Mouse (Mus musculus) limb, embryonic 12.5 days (tissue): ENCODE measurements at regions not wholly inside any gene's neighbourhood (a gene's known extent, or its start where the extent isn't known, plus 50 kb on each side); places are given as distances from the start of the nearest gene placed in this dataset.

ENCODE experiments used
- ATAC-seq: fragments of 200-750 bp; cut with Nextera tagmentation; 2 replicates; pipeline ENCODE4 v1.8.0; 2017; ENCODE audit warnings: low read depth, moderate TSS enrichment; ENCODE audit not compliant: insufficient number of reproducible peaks, insufficient read depth, low FRiP score, low TSS enrichment
- H3K27ac ChIP-seq: fragments of 300-500 bp; sonication (generic); 2 replicates; pipeline ENCODE4 v1.5.1; 2016; ENCODE audit warnings: mild to moderate bottlenecking, moderate library complexity
- H3K27me3 ChIP-seq: fragments of 300-500 bp; sonication (generic); 2 replicates; pipeline ENCODE4 v1.6.1; 2016; ENCODE audit warnings: mild to moderate bottlenecking, moderate library complexity
- H3K36me3 ChIP-seq: fragments of 300-500 bp; sonication (generic); 2 replicates; pipeline ENCODE4 v1.6.1; 2016; ENCODE audit warnings: mild to moderate bottlenecking, moderate library complexity
- H3K4me1 ChIP-seq: fragments of 300-500 bp; sonication (generic); replicated peaks from 2 replicates; pipeline ENCODE4 v1.6.1; 2016
- H3K4me2 ChIP-seq: fragments of 300-500 bp; sonication (generic); 2 replicates; pipeline ENCODE4 v1.6.1; 2016; ENCODE audit warnings: mild to moderate bottlenecking, moderate library complexity
- H3K4me3 ChIP-seq: fragments of 300-500 bp; sonication (generic); replicated peaks from 2 replicates; pipeline ENCODE4 v1.5.1; 2016; ENCODE audit warnings: mild to moderate bottlenecking
- H3K9ac ChIP-seq: fragments of 300-500 bp; sonication (generic); replicated peaks from 2 replicates; pipeline ENCODE4 v1.6.1; 2016; ENCODE audit warnings: mild to moderate bottlenecking, moderate library complexity
- H3K9me3 ChIP-seq: fragments of 300-500 bp; sonication (generic); 2 replicates; pipeline ENCODE4 v1.6.1; 2016; ENCODE audit warnings: mild to moderate bottlenecking, moderate library complexity
- WGBS: fragments of 180-500 bp; shearing (Covaris S2); methylation state at CpG from one replicate; pipeline ENCODE4 v1.1.7; 2016; 5-methylcytosine and 5-hydroxymethylcytosine counted together

- no peaks in the 10 kb centered on the region for H3K27me3 ChIP-seq
Observed at GRCm38 (mm10) chr16:50707906-50708305, 117.0 kb upstream of the Ccdc54 start.

GRCm38 (mm10) chr16:50705921-50706320 is 115.0 kb upstream of the Ccdc54 start:
- WGBS: 71% methylated on average over 4 of the region's 4 CpGs
- Histone ChIP-seq H3K9me3 (no peaks in the 10 kb centered on the region), H3K27ac (no peak overlapping the region), H3K36me3 (no peaks in the 10 kb centered on the region), H3K4me3 (no peak overlapping the region), H3K27me3 (no peaks in the 10 kb centered on the region), H3K9ac (no peak overlapping the region), H3K4me2 (no peak overlapping the region), H3K4me1 (0 out of 2 replicates have a peak, but pooled peaks cover 2% of the 10 kb centered on the region)
- ATAC-seq: no peak

More at GRCm38 (mm10) chr16:50707906-50708305, 117.0 kb upstream of the Ccdc54 start:
- Histone ChIP-seq H3K4me1 (no peaks in the 10 kb centered on the region), H3K4me3 (no peak overlapping the region), H3K4me2 (no peak overlapping the region), H3K36me3 (no peaks in the 10 kb centered on the region), H3K27ac (no peak overlapping the region), H3K9me3 (no peaks in the 10 kb centered on the region), H3K9ac (no peak overlapping the region)
- no peak for ATAC-seq
- 97% methylated on average over 2 of the region's 2 CpGs for WGBS

DNA sequence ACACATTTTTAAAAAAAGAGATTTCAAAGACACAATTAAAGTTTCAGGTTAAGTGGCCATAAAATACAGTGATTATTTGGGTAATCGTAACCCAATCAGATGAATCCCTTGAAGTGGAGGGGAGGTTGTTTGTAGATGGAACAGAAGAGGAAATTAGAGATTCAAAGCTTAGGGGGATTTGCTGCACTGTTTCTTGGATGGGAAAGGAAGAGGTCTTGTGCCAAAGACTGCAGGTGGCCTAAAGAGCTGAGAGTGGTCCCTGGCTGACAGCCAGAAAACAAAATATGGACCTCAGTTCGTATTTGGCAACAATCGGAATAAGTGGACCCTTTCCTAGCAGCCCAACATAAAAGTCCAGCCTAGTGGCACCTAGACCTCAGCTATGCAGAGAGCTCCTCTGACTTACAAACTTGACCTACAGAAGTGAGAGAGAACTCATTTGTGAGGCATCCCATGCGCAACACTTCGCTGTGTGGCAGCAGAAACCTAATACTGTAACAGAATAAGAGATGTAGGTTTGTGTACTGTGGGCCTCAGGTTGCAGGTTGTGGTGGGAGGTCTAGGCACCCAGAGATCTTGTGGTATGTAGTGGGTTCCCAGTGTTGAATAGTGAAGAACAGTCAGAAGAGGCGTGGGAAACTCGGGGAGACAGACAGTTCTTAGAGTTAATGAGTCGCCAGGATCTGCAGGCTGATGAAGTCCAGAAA is 110.0 kb upstream of the Ccdc54 start:
- Histone ChIP-seq H3K4me3 (no peak overlapping the region), H3K9me3 (no peaks in the 10 kb centered on the region), H3K9ac (no peak overlapping the region), H3K4me2 (no peak overlapping the region), H3K27me3 (no peaks in the 10 kb centered on the region), H3K4me1 (0 out of 2 replicates have a peak, but pooled peaks cover 2% of the 10 kb centered on the region), H3K27ac (no peak overlapping the region), H3K36me3 (no peaks in the 10 kb centered on the region)
- WGBS: 60% methylated on average over 8 of the region's 8 CpGs
- ATAC-seq: no peak

DNA sequence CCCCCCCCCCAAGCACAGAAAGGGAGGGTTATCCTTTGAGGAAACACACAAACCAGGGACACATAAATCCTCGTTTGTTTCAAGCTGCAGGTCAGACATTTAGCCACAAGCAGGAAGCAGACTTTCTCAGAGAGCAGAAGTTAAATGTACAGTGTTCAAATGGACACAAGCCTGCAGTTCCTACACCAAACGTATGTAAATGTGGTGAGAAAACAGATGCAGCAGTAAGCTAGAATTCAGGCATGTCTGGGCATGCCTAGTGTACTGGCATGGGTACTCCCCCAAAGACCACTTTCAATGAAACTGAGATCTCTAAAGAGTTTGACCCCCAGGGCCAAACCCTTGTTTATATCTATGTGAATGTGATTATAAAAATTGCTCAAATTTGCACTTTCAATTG is 109.2 kb upstream of the Ccdc54 start:
- no peaks in the 10 kb centered on the region for H3K27me3 ChIP-seq
- H3K4me1 ChIP-seq: 0 out of 2 replicates have a peak, but pooled peaks cover 2% of the 10 kb centered on the region
- no peak overlapping the region for H3K27ac ChIP-seq
- H3K9me3 ChIP-seq: no peaks in the 10 kb centered on the region
- WGBS: 24% methylated on average over 2 of the region's 2 CpGs
- H3K4me3 ChIP-seq: no peak overlapping the region
- no peak overlapping the region for H3K4me2 ChIP-seq
- H3K9ac ChIP-seq: no peak overlapping the region
- ATAC-seq: no peak
- no peaks in the 10 kb centered on the region for H3K36me3 ChIP-seq

DNA sequence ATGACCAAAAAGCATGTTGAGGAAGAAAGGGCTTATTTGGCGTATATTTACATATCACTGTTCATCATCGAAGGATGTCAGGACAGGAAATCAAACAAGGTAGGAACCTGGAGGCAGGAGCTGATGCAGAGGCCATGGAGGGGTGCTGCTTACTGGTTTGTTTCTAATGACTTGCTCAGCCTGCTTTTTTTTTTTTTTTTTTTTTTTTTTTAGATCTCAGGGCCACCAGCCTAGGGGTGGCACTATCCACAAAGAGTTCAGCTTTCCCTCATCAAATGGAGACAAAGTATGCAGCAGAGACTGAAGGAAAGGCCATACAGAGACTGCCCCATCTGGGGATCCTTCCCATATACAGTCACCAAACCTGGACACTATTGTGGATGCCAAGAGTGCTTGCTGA is 106.8 kb upstream of the Ccdc54 start:
- Histone ChIP-seq H3K27ac (no peak overlapping the region), H3K4me1 (0 out of 2 replicates have a peak, but pooled peaks cover 2% of the 10 kb centered on the region), H3K9ac (no peak overlapping the region), H3K4me2 (no peak overlapping the region), H3K4me3 (no peak overlapping the region), H3K9me3 (no peaks in the 10 kb centered on the region), H3K36me3 (no peaks in the 10 kb centered on the region), H3K27me3 (no peaks in the 10 kb centered on the region)
- 86% methylated on average over 2 of the region's 2 CpGs for WGBS
- ATAC-seq: no peak

- 0 out of 2 replicates have a peak, but pooled peaks cover 2% of the 10 kb centered on the region for H3K4me1 ChIP-seq
- H3K9me3 ChIP-seq: no peaks in the 10 kb centered on the region
- H3K27me3 ChIP-seq: no peaks in the 10 kb centered on the region
- no peak overlapping the region for H3K4me3 ChIP-seq
- H3K9ac ChIP-seq: no peak overlapping the region
- ATAC-seq: no peak
- no peak overlapping the region for H3K27ac ChIP-seq
- 85% methylated on average over 4 of the region's 4 CpGs for WGBS
- H3K36me3 ChIP-seq: no peaks in the 10 kb centered on the region
- H3K4me2 ChIP-seq: no peak overlapping the region
Observed at GRCm38 (mm10) chr16:50696052-50696451, 105.1 kb upstream of the Ccdc54 start.

DNA sequence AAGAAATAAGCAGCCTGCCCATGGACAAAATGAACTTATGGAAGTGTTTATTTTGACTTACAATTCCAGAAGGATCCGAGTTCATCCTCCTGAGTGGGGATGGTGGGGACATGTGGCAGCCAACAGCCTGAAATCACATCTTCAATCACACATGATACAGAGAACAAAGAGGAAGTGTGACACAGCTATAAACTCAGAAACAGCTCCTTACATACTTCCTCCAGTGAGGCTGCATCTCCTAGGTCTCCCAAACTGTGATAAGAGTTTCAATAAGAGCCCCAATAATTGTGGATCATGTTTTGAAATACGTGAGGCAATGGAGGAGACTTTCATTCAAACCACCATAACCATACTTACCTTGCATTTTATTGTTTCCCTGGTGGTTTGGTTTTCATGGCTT is 103.1 kb upstream of the Ccdc54 start:
- Histone ChIP-seq H3K9me3 (no peaks in the 10 kb centered on the region), H3K4me2 (no peak overlapping the region), H3K4me1 (no peaks in the 10 kb centered on the region), H3K27me3 (no peaks in the 10 kb centered on the region), H3K36me3 (no peaks in the 10 kb centered on the region), H3K27ac (no peak overlapping the region), H3K9ac (no peak overlapping the region), H3K4me3 (no peak overlapping the region)
- 74% methylated on average over 2 of the region's 2 CpGs for WGBS
- no peak for ATAC-seq

DNA sequence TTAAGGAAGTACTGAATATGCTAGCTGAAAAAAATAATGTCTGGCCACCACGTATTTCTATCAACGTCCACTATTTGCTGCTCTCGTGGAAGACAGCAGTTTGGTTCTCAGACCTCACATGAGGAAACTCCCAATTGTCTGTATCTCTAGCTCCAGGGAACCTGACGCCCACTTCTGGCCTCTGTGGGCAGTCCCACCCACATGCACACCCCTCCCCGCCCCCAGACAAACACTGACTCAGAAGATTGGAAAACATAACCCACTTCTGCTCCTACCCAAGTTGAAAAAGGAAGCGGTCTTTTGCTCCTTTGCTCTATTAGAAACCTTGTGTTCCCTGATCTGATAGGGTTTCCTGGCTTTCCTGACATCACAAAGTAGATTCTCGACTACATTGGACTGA is 99.9 kb upstream of the Ccdc54 start:
- no peak for ATAC-seq
- H3K9ac ChIP-seq: no peak overlapping the region
- no peaks in the 10 kb centered on the region for H3K27me3 ChIP-seq
- H3K4me3 ChIP-seq: no peak overlapping the region
- H3K4me1 ChIP-seq: no peaks in the 10 kb centered on the region
- no peaks in the 10 kb centered on the region for H3K9me3 ChIP-seq
- H3K27ac ChIP-seq: no peak overlapping the region
- H3K36me3 ChIP-seq: no peaks in the 10 kb centered on the region
- WGBS: 84% methylated on average over 7 of the region's 7 CpGs
- no peak overlapping the region for H3K4me2 ChIP-seq

- no peak overlapping the region for H3K9ac ChIP-seq
- ATAC-seq: no peak
- WGBS: 66% methylated on average over 10 of the region's 10 CpGs
- H3K36me3 ChIP-seq: no peaks in the 10 kb centered on the region
- no peaks in the 10 kb centered on the region for H3K27me3 ChIP-seq
- H3K27ac ChIP-seq: no peak overlapping the region
- no peaks in the 10 kb centered on the region for H3K9me3 ChIP-seq
- H3K4me3 ChIP-seq: no peak overlapping the region
- H3K4me2 ChIP-seq: no peak overlapping the region
- no peaks in the 10 kb centered on the region for H3K4me1 ChIP-seq
Observed at GRCm38 (mm10) chr16:50689525-50689924, 98.6 kb upstream of the Ccdc54 start.

DNA sequence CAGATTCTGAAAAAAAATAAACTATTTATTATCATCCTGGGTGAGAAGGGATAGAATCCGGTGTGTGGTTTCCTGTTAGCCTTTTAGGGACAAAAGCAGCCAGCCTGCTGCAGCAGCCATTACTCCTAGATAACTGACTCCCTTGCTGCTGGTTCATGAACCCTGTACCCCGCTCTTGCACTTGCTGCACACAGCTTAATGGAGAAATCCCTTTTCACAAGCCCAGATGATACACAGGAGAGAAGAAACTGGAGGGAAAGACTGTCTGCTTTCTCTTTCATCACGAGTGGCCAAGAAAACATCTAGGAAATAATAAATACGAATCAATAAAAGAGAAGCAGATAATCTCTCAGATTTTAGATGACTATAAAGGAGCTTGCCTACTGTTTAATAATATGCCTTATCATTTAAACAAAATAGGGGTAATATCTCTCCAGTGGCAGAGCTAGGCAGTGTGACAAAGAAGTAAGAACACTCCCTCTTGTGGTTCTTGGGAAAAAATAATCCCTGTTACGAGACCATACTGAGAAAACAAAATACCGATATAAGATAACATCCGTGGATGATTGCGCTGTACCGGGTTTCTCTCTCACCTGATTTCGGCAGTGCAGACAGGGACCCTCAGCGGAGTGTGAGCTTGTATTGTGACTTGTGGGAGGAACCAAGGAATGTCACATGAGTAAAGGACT is 98.0 kb upstream of the Ccdc54 start:
- ATAC-seq: no peak
- WGBS: 76% methylated on average over 11 of the region's 11 CpGs
- H3K4me1 ChIP-seq: no peaks in the 10 kb centered on the region
- no peaks in the 10 kb centered on the region for H3K9me3 ChIP-seq
- H3K9ac ChIP-seq: no peak overlapping the region
- H3K27me3 ChIP-seq: no peaks in the 10 kb centered on the region
- no peak overlapping the region for H3K27ac ChIP-seq
- no peak overlapping the region for H3K4me2 ChIP-seq
- H3K36me3 ChIP-seq: no peaks in the 10 kb centered on the region
- no peak overlapping the region for H3K4me3 ChIP-seq

- Histone ChIP-seq H3K9me3 (no peaks in the 10 kb centered on the region), H3K4me2 (no peak overlapping the region), H3K27me3 (no peaks in the 10 kb centered on the region), H3K36me3 (no peaks in the 10 kb centered on the region), H3K27ac (no peak overlapping the region), H3K4me1 (no peaks in the 10 kb centered on the region), H3K4me3 (no peak overlapping the region), H3K9ac (no peak overlapping the region)
- no peak for ATAC-seq
- WGBS: 90% methylated on average over 6 of the region's 6 CpGs
Observed at GRCm38 (mm10) chr16:50679698-50680097, 88.7 kb upstream of the Ccdc54 start.
